Mouse (Mus musculus) intestine, embryonic 16.5 days (tissue): ENCODE data around the gene Mgat5. TPM values are rescaled to one million over a fixed set of nuclear protein-coding genes. Genes with fewer than 3 reads are reported as not detected.

Experiments used
- ATAC-seq: fragments of 200-750 bp; cut with Nextera tagmentation; 2 replicates; pipeline ENCODE4 v1.8.0; 2017; ENCODE audit warnings: moderate TSS enrichment, moderate library complexity
- H3K27ac ChIP-seq: fragments of 300-500 bp; sonication (generic); 2 replicates; pipeline ENCODE4 v1.5.1; 2014; ENCODE audit warnings: mild to moderate bottlenecking, low read length
- H3K27me3 ChIP-seq: fragments of 300-500 bp; sonication (generic); replicated peaks from 2 replicates; pipeline ENCODE4 v1.6.1; 2014; ENCODE audit warnings: low read length, control low read depth, mixed read lengths; ENCODE audit not compliant: control insufficient read depth, insufficient read depth
- H3K36me3 ChIP-seq: fragments of 300-500 bp; sonication (generic); 2 replicates; pipeline ENCODE4 v1.6.1; 2014; ENCODE audit warnings: low read length, control low read depth; ENCODE audit not compliant: control insufficient read depth, insufficient read depth
- H3K4me1 ChIP-seq: fragments of 300-500 bp; sonication (generic); 2 replicates; pipeline ENCODE4 v1.6.1; 2014; ENCODE audit warnings: low read length, control low read depth, mixed read lengths; ENCODE audit not compliant: control insufficient read depth, insufficient read depth
- H3K4me2 ChIP-seq: fragments of 300-500 bp; sonication (generic); 2 replicates; pipeline ENCODE4 v1.6.1; 2014; ENCODE audit warnings: low read depth, low read length, control low read depth
- H3K4me3 ChIP-seq: fragments of 300-500 bp; sonication (generic); 2 replicates; pipeline ENCODE4 v1.5.1; 2014; ENCODE audit warnings: mild to moderate bottlenecking, low read length
- H3K9ac ChIP-seq: fragments of 300-500 bp; sonication (generic); 2 replicates; pipeline ENCODE4 v1.6.1; 2014; ENCODE audit warnings: low read depth, low read length
- H3K9me3 ChIP-seq: fragments of 300-500 bp; sonication (generic); 2 replicates; pipeline ENCODE4 v1.6.1; 2016; ENCODE audit warnings: low read length, control low read depth; ENCODE audit not compliant: control insufficient read depth
- WGBS: fragments of 180-500 bp; shearing (Covaris S2); extraction: QIAGEN DNeasy Blood & Tissue Kit; methylation state at CpG from one replicate; pipeline ENCODE4 v1.1.7; 2014; 5-methylcytosine and 5-hydroxymethylcytosine counted together
- polyA plus RNA-seq: library from polyadenylated mRNA; unstranded; fragments of >200 nt; fragmentation: Nextera tagmentation; extraction: Ambion mirVana; gene quantifications from 2 replicates; pipeline ENCODE4 v1.2.1, GENCODE M21; 2015

Mgat5 gene
- polyA plus RNA-seq, 1 experiment from 2014 or later, result 5.9 TPM

GRCm38 (mm10) chr1:127192396-127192795, 12.4 kb upstream of the Mgat5 start:
- no peaks in the 10 kb centered on the region for H3K36me3 ChIP-seq
- no peaks in the 10 kb centered on the region for H3K4me1 ChIP-seq
- no peak overlapping the region for H3K4me2 ChIP-seq
- no peaks in the 10 kb centered on the region for H3K9me3 ChIP-seq
- no peak overlapping the region for H3K27ac ChIP-seq
- H3K9ac ChIP-seq, result no peak overlapping the region
- no peak for ATAC-seq
- 80% methylated on average over 6 of the region's 6 CpGs for WGBS
- no peak overlapping the region for H3K4me3 ChIP-seq
- H3K27me3 ChIP-seq, result no peaks in the 10 kb centered on the region

- Histone ChIP-seq H3K9me3 (no peaks in the 10 kb centered on the region), H3K27ac (no peak overlapping the region), H3K27me3 (no peaks in the 10 kb centered on the region), H3K4me3 (no peak overlapping the region), H3K4me2 (no peak overlapping the region), H3K9ac (no peak overlapping the region), H3K4me1 (peaks cover 5% of the 10 kb centered on the region; the same call in 1 of the 2 replicates), H3K36me3 (no peaks in the 10 kb centered on the region)
- no peak for ATAC-seq
- WGBS, result 62% methylated on average over 2 of the region's 2 CpGs
These were observed 5.6 kb upstream of the Mgat5 start for GRCm38 (mm10) chr1:127199186-127199585.

- no peak overlapping the region for H3K27ac ChIP-seq
- no peaks in the 10 kb centered on the region for H3K27me3 ChIP-seq
- peaks cover 17% of the 10 kb centered on the region; the same call in 1 of the 2 replicates for H3K4me1 ChIP-seq
- no peaks in the 10 kb centered on the region for H3K9me3 ChIP-seq
- no peak for ATAC-seq
- no peaks in the 10 kb centered on the region for H3K36me3 ChIP-seq
- H3K9ac ChIP-seq, result no peak overlapping the region
- no peak overlapping the region for H3K4me2 ChIP-seq
- H3K4me3 ChIP-seq, result no peak overlapping the region
- 46% methylated on average over 4 of the region's 4 CpGs for WGBS
These were observed 2.5 kb upstream of the Mgat5 start for GRCm38 (mm10) chr1:127202360-127202759.

GRCm38 (mm10) chr1:127203231-127203764, 1.5 kb upstream of the Mgat5 start:
- H3K27me3 ChIP-seq, result no peaks in the 10 kb centered on the region
- no peaks in the 10 kb centered on the region for H3K36me3 ChIP-seq
- no peak overlapping the region for H3K4me2 ChIP-seq
- 0 out of 2 replicates have a peak overlapping the region, but pooled peaks have one; percentile 26 for H3K9ac ChIP-seq
- no peak overlapping the region for H3K27ac ChIP-seq
- H3K9me3 ChIP-seq, result no peaks in the 10 kb centered on the region
- peaks cover 17% of the 10 kb centered on the region; the same call in 1 of the 2 replicates for H3K4me1 ChIP-seq
- H3K4me3 ChIP-seq, result no peak overlapping the region
- WGBS, result 46% methylated on average over 4 of the region's 4 CpGs
- ATAC-seq, result no peak

DNA sequence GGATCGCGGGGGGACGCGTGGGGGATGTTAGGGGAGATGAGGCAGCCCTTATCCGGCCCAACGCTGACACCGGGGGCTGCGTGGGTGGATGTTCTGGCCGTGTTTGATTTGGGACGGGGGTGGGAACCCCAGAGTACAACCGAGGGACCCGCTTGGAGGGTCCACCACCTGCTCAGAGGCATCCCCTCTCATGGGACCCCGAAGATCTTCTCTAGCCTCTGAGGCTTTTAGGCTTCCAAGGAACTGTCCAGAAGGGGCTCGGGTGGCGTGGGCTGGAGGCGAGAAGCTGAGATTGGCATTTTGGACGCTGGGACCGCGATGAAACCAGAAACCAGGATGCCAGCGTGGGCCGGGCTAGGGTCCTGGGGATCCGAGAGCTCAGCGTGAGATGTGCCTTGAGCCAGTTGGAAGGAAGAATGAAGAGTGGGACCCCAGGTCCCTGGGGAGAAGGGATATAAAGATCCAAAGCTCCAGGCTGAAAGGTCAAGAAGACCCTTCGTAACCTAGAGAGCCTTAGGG, 745 bp downstream of the Mgat5 start:
- no peaks in the 10 kb centered on the region for H3K9me3 ChIP-seq
- WGBS, result under 1% methylated on average over 24 of the region's 24 CpGs
- H3K9ac ChIP-seq, result peak overlapping the region; percentile 87
- H3K4me1 ChIP-seq, result peaks cover 24% of the 10 kb centered on the region; the same call in 1 of the 2 replicates
- H3K27me3 ChIP-seq, result no peaks in the 10 kb centered on the region
- peak overlapping the region; percentile 90 for H3K4me2 ChIP-seq
- H3K4me3 ChIP-seq, result peak overlapping the region; percentile 90
- H3K27ac ChIP-seq, result peak overlapping the region; percentile 98
- no peaks in the 10 kb centered on the region for H3K36me3 ChIP-seq
- peak; percentile 8 for ATAC-seq

GRCm38 (mm10) chr1:127206020-127206641, 1.3 kb downstream of the Mgat5 start:
- H3K4me1 ChIP-seq, result peaks cover 24% of the 10 kb centered on the region; the same call in 1 of the 2 replicates
- no peaks in the 10 kb centered on the region for H3K27me3 ChIP-seq
- peak overlapping the region; percentile 87 for H3K9ac ChIP-seq
- peak; percentile 49 for ATAC-seq
- peak overlapping the region; percentile 90 for H3K4me2 ChIP-seq
- peak overlapping the region; percentile 98 for H3K27ac ChIP-seq
- H3K9me3 ChIP-seq, result no peaks in the 10 kb centered on the region
- no peaks in the 10 kb centered on the region for H3K36me3 ChIP-seq
- WGBS, result 2% methylated on average over 37 of the region's 39 CpGs
- H3K4me3 ChIP-seq, result peak overlapping the region; percentile 90

DNA sequence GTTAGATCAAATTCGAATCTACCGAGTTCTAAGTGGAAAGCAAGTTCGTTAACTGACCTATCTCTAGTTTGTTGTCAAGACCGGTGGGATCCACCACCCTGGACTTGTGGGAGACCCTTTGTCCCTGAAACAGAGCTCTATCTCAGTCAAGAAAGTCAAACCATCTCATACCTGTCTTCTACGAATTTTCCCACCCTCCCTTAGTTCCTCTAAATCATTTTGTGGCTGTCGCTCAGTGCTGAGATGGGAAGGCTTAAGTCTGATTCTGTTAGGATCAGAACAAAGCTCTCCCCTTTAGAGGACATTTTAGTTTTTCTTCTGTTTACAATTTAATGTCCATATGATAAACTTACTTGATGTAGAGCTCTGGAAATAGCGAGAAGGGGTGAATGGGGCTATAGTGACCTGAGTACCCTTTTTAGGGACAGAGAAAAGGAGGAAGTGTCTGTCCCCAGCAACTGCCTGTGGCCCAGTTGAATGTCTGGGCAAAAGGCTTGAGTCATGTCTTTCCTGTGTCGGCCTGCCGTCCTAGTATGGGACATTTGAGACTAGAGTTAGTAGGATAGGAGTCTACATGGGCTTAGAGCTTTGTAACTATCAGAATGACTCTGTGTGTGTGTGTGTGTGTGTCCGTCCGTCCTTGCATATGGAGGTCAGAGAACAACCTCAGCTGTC, 2.2 kb downstream of the Mgat5 start:
- Histone ChIP-seq H3K36me3 (no peaks in the 10 kb centered on the region), H3K4me2 (peak overlapping the region; percentile 90), H3K27ac (peak overlapping the region; percentile 98; the same call in 1 of the 2 replicates), H3K27me3 (no peaks in the 10 kb centered on the region), H3K4me3 (peak overlapping the region; percentile 90), H3K9ac (peak overlapping the region; percentile 87), H3K4me1 (peaks cover 24% of the 10 kb centered on the region; the same call in 1 of the 2 replicates), H3K9me3 (no peaks in the 10 kb centered on the region)
- WGBS, result 61% methylated on average over 11 of the region's 11 CpGs
- no peak for ATAC-seq

- peaks cover 30% of the 10 kb centered on the region for H3K4me1 ChIP-seq
- no peak overlapping the region for H3K9ac ChIP-seq
- ATAC-seq, result no peak
- H3K9me3 ChIP-seq, result no peaks in the 10 kb centered on the region
- H3K27me3 ChIP-seq, result no peaks in the 10 kb centered on the region
- WGBS, result 84% methylated on average over 9 of the region's 9 CpGs
- no peak overlapping the region for H3K27ac ChIP-seq
- H3K4me3 ChIP-seq, result no peak overlapping the region
- no peak overlapping the region for H3K4me2 ChIP-seq
- H3K36me3 ChIP-seq, result no peaks in the 10 kb centered on the region
These were observed 3.4 kb downstream of the Mgat5 start for GRCm38 (mm10) chr1:127208167-127208566.

GRCm38 (mm10) chr1:127212812-127213211, 8.0 kb downstream of the Mgat5 start:
- WGBS, result 36% methylated on average over 1 of the region's 1 CpGs
- H3K4me2 ChIP-seq, result no peak overlapping the region
- H3K36me3 ChIP-seq, result no peaks in the 10 kb centered on the region
- H3K9ac ChIP-seq, result no peak overlapping the region
- peak overlapping the region; percentile 45; the same call in 1 of the 2 replicates for H3K27ac ChIP-seq
- no peaks in the 10 kb centered on the region for H3K27me3 ChIP-seq
- no peak for ATAC-seq
- no peak overlapping the region for H3K4me3 ChIP-seq
- H3K9me3 ChIP-seq, result no peaks in the 10 kb centered on the region
- peaks cover 44% of the 10 kb centered on the region for H3K4me1 ChIP-seq
